Mouse (Mus musculus): ENCODE data around the gene Ralgps1. TPM values are rescaled to one million over a fixed set of nuclear protein-coding genes. Genes with fewer than 3 reads are reported as not detected.
"Not testable (repeated sequence)": the region's sequence is repeated elsewhere in the genome, so short reads cannot be mapped to it uniquely, and the experiment has no call there.

The Ralgps1 gene
- total RNA-seq, 2 experiments from 2014 or later = 51.5 to 71.2 TPM

GRCm38 (mm10) chr2:33222480-33222879 lies 148.8 kb downstream of the Ralgps1 start:
- no peak for DNase-seq (ENCODE audit: low spot score in 2 of 2)
- intact Hi-C loops (cut with DNase I) = no loop called here

GRCm38 (mm10) chr2:33221339-33221900 lies 149.9 kb downstream of the Ralgps1 start:
- DNase-seq (ENCODE audit: low spot score in 2 of 2) = peak; percentile 55 to 69
- intact Hi-C loops (cut with DNase I) = no loop called here

DNA sequence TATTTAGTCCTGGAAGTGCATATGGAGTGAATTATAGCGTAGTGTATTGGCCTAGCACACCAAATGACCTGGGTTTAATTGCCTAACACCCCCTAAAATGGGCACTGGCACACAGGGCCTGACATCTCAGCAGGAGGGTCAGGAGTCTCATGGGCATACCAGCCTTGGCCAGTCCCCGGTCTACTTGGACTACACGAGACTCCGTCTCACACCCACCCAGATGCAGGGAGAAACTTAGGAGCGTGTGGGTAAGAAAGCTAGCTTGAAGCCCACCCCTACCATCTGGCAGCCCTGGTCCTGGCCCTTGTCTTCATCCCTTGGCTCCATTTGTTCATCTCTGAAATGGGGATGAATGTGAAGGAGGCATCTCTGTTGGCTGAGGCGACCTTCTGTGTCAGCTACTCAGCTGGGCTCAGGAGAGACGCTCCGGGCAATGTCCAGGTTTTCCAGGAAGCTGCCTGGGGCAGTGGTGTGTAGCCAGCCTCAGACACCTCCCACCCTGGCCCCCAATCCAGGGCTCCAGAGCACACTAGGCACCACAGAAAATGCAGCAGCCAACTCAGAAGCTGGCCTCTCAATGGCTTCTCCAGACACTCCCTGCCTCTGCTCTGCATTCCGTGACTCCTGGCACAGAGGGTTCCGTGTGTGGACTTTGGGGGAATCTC lies 150.5 kb downstream of the Ralgps1 start:
- no peak for DNase-seq (ENCODE audit: low spot score in 2 of 2)
- intact Hi-C loops (cut with DNase I) = no loop called here

GRCm38 (mm10) chr2:33220246-33220645 lies 151.0 kb downstream of the Ralgps1 start:
- DNase-seq (ENCODE audit: low spot score in 2 of 2) = no peak
- intact Hi-C loops (cut with DNase I) = no loop called here

- DNase-seq (ENCODE audit: low spot score in 2 of 2) = no peak
- intact Hi-C loops (cut with DNase I) = loop anchor here (5.0 kb wide), 1 partner anchor 128 kb away; no protein-coding TSS in a partner anchor
These were observed 151.6 kb downstream of the Ralgps1 start for GRCm38 (mm10) chr2:33219637-33220036.

DNA sequence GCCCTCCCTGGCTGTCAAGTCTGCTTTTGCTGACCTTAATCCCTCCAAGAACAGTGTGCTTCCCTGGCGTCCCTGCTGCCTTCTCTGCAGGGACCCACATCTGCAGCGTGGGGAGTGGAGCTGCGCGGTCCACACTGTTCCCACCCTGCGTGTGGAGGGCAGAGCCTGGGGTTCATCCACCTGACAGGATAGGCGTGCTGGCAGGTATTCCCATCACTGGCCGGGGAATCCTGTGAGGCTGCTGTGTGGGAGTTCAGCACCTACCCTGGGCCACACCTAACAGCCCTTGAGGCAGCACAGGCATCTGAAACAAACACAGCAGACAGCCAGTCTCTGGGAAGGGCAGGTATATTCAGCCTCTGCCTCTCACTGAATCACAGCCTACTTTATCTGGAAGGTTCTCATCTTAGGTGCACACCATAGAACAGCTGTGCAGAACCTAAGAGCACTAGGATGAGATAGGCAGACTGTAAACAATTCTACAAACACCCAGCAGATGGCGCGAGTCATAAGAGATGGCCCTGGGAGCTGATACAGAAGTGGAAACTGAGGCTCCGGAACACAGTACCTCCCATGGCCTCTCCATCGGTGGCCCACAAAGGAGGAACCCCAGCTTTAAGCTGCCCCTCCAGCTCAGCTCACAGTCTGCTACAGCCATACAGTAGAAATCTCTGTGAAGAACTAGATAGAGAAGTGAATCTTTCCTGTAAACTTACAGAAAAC lies 152.2 kb downstream of the Ralgps1 start:
- intact Hi-C loops (cut with DNase I) = loop anchor here (5.0 kb wide), 1 partner anchor 128 kb away; no protein-coding TSS in a partner anchor
- no peak for DNase-seq (ENCODE audit: low spot score in 2 of 2)

DNA sequence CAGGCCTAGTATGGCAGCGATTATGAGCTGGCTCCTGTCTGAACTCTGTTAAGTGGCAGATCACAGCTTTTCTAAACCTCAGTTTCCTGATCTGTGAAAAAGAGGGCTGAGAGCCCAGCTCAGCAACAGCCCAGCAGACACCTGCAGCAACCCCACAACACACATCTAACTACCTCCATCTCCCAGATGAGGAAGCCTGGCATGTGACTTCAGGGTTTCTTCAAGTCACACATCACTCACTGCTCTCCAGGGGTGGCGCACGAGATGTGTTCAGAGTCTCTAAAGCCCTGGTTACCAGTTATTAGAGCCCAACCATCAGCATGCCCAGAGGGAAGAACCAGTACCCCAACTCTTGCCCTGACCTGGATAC lies 153.9 kb downstream of the Ralgps1 start:
- intact Hi-C loops (cut with DNase I) = loop anchor here (5.0 kb wide), 1 partner anchor 130 kb away; no protein-coding TSS in a partner anchor

GRCm38 (mm10) chr2:33216645-33217424 lies 154.5 kb downstream of the Ralgps1 start:
- intact Hi-C loops (cut with DNase I) = loop anchor here (5.0 kb wide), 1 partner anchor 130 kb away; no protein-coding TSS in a partner anchor

More for the DNA sequence above, 153.9 kb downstream of the Ralgps1 start:
- no peak for DNase-seq (ENCODE audit: low spot score in 2 of 2)

GRCm38 (mm10) chr2:33215700-33216509 lies 155.4 kb downstream of the Ralgps1 start, which contains the start of gene Angptl2:
TSS of gene Angptl2 (plus strand) at chr2:33216069.
- intact Hi-C loops (cut with DNase I) = loop anchor here (5.0 kb wide), 1 partner anchor 131 kb away; no protein-coding TSS in a partner anchor

More at GRCm38 (mm10) chr2:33216645-33217424, 154.5 kb downstream of the Ralgps1 start:
- DNase-seq (ENCODE audit: low spot score in 2 of 2) = no peak

GRCm38 (mm10) chr2:33215177-33215699 lies 156.0 kb downstream of the Ralgps1 start:
- intact Hi-C loops (cut with DNase I) = loop anchor here (5.0 kb wide), 1 partner anchor 132 kb away; no protein-coding TSS in a partner anchor
- no peak for DNase-seq (ENCODE audit: low spot score in 2 of 2)

More at GRCm38 (mm10) chr2:33215700-33216509, 155.4 kb downstream of the Ralgps1 start, which contains the start of gene Angptl2:
- peak; percentile 63 to 67 for DNase-seq (ENCODE audit: low spot score in 2 of 2)

- DNase-seq (ENCODE audit: low spot score in 2 of 2); intact Hi-C loops (cut with DNase I): not testable (repeated sequence)
These were observed 160.0 kb downstream of the Ralgps1 start for GRCm38 (mm10) chr2:33211263-33211662.

GRCm38 (mm10) chr2:33210841-33211240 lies 160.4 kb downstream of the Ralgps1 start:
- intact Hi-C loops (cut with DNase I) = no loop called here
- DNase-seq (ENCODE audit: low spot score in 2 of 2) = no peak

DNA sequence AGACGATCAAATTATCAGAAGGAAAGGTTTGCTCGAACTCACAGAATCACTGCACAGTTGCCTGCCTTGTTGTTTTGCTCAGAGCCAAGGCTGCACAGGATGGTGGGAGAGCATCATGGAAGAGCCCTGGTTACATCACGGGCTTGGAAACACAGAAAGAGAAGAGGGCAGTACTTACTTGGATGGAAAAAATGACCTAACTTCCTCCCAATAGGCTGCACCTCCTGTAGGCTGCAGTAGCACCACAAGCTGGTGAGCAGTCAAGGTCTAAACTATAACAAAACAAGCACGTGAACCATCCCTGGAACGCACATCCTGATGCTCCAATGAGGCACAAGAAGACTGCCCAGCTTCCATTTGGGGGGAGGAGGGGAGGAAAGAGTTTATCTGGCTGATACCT lies 163.2 kb downstream of the Ralgps1 start:
- intact Hi-C loops (cut with DNase I) = no loop called here
- DNase-seq (ENCODE audit: low spot score in 2 of 2) = no peak

- DNase-seq (ENCODE audit: low spot score in 2 of 2) = no peak
- intact Hi-C loops (cut with DNase I) = no loop called here
These were observed 164.2 kb downstream of the Ralgps1 start for GRCm38 (mm10) chr2:33207069-33207468.

- intact Hi-C loops (cut with DNase I) = no loop called here
- no peak for DNase-seq (ENCODE audit: low spot score in 2 of 2)
These were observed 165.3 kb downstream of the Ralgps1 start for GRCm38 (mm10) chr2:33205939-33206525.

- intact Hi-C loops (cut with DNase I) = no loop called here
- DNase-seq (ENCODE audit: low spot score in 2 of 2) = no peak
These were observed 166.3 kb downstream of the Ralgps1 start for GRCm38 (mm10) chr2:33204980-33205379.

DNA sequence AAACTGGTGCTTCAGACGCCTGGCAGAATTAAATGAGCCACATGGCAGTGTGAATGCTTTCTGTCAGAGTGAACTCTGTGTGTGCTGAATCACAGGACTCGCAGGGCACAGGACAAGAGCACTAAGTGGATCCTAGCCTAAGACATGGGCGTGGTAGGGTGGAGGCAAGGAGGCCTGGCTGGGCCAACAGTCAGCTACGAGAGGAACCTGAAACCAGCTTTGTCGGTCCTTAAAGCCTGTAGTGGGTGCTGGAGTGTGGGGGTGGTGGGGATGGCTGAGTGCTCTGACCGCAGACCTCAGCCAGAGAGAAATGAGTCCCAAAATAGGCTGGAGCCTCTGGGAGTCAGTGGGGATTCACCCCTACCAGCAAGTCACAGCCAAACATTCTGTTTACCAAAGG lies 168.0 kb downstream of the Ralgps1 start:
- intact Hi-C loops (cut with DNase I) = no loop called here
- DNase-seq (ENCODE audit: low spot score in 2 of 2) = no peak
